Mouse (Mus musculus) CD4-positive, CD25-positive, alpha-beta regulatory T cell, adult 2 months (primary cell): ENCODE data around the gene Sgf29.

ENCODE experiments used
- DNase-seq: peaks from one replicate; pipeline ENCODE4 v3.0.0-alpha.2; 2012; ENCODE audit warnings: low read depth, low spot score

Sgf29 gene

DNA sequence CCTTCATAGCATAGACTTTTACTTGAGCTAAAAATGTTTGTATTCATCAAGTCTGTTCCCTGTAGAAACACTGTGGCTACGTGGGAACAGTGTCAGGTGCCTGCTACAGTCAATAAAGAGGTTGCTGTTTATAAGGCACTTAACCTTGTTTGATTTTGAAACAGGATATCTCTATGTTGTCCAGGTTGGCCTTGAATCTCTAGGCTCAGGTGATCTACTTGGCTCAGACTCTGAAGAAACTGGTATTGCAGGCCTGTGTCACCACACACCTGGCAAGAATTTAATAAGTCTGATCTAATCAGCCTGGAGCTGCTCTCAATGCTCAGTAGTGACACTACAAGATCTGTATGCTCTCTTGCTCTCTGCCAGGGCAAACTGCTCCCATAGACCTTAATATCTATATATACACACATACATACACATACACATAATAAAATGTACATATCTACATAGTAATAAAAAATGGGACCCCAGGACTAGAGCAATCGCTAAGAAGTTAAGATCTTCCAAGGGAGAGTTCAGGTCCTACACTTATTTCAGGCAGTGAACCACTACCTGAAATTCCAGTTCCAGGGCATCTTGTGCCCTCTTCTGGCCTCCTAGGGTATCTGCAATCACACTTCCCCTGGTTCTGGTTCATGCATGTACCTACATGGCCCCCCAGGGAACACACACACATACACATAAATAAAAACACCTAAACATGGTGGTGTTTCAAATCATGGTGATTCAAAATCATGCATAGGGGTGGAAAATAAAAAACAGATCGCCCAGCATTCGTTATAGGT lies 12.2 kb upstream of the Sgf29 start:
- DNase-seq = peak; percentile 77

DNA sequence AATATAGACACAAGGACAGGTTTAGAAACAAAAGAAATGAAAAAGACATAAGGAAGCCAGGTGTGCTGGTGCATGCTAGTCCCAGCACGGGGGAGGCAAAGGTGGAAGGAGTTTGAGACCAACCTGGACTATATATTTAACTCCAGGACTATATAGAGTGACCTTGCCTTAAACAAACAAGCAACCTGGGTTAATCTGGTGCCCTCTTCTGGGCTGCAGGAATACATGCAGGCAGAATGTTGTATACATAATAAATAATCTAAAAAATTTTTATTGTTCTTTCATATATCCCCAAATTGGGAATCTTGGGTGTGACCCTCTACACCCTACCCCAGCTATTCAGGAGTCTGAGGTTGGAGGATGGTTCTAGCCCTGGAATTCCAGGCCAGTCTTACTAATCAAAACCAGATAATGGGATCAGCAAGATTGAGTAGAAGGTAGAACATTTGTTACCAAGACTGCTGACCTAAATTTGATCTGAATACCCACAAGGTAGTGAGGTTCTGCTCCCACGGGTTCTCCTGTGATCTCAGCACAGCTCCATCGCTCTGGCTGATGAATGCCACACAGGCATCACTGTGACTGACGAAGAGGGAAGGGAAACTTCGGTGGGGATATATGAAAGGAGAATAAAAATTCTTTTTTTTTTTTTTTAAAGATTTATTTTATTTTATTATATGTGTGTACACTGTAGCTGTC lies 6.4 kb upstream of the Sgf29 start:
- DNase-seq = peak; percentile 31

DNA sequence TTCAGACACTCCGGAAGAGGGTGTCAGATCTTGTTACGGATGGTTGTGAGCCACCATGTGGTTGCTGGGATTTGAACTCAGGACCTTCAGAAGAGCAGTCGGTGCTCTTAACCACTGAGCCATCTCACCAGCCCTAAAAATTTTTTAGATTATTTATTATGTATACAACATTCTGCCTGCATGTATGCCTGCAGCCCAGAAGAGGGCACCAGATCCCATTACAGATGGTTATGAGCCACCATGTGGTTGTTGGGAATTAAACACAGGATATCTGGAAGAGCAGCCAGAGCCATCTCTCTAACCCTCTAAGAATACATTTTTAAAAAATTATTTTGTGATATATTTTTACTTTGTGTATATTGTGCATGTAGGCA lies 5.9 kb upstream of the Sgf29 start:
- peak; percentile 68 for DNase-seq

- DNase-seq = no peak
Observed at GRCm38 (mm10) chr7:126644345-126644744, 4.8 kb upstream of the Sgf29 start.

- no peak for DNase-seq
Observed at GRCm38 (mm10) chr7:126644914-126645313, 4.2 kb upstream of the Sgf29 start.

DNA sequence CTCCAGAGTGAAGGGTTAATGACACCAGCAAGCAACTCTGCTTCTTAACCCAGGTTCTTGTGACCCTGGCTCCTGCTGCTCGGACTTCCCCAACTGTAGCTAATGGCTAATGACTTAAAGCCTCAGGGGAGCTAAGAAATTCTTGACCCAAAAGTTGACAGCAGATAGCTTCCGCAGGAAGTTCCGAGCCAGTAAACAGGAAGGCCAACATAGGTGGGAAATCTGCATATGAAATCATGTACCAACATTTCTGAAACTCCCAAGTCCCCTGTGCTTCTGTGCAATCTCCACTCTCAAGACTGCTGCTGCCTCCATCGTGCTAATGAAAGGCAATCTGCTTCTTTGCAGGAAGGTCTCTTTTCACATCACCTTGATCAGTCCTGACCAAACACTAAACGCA lies 3.4 kb upstream of the Sgf29 start:
- no peak for DNase-seq

DNA sequence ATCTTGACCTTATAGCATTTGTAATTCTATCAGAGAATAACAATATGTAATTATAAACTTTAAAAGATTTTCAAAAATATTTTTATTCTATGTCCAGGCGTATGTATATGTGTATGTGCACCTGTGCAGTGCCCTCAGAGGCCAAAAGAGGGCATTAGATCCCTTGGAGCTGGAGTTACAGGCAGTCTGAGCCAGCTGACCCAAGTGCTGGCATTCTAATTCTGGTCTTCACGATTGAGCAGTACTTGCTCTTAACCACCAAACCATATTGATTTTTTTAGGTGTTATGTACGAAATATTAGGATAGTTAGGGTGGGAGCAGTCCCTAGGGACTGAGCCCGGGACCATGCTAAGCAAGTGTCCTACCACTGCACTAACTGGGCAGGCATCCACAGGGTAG lies 623 bp upstream of the Sgf29 start:
- peak; percentile 40 for DNase-seq

DNA sequence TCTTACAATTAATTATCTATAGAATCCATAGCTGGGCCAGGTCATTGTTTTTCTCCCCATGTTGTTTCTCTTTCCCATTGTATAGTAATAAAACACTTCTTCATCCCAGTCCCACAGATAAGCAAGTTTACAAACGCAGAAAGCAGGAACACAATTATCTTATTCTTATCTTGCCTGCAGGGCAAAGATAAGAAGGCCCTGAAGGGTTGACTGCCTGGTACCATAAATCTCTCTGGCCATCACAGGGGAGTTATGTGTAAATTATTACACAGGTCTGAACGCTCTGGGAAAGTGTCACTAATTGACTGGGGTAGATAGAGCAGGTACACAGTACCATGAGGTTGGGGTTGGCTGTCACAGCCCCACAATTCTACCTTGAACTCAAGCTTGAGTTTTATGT lies 1.7 kb downstream of the Sgf29 start:
- no peak for DNase-seq

DNA sequence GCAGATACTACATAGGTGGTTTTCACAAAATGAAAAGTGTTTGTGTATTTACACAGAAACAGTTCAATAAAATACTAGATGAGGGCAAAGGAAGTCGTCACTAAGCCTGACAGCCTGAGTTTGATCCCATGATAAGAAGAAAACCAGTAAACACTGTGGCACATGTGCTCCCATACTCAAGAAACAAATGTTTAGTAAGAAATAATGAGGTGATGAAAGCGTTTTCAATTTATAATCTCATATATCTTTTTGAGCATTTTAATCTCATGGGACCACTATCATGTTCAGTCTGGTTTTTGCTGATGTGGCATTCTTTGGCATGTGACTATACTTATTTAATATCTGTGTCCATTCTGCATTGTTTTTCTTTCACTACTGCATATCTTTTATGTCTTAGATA lies 4.9 kb downstream of the Sgf29 start:
- peak; percentile 34 for DNase-seq

DNA sequence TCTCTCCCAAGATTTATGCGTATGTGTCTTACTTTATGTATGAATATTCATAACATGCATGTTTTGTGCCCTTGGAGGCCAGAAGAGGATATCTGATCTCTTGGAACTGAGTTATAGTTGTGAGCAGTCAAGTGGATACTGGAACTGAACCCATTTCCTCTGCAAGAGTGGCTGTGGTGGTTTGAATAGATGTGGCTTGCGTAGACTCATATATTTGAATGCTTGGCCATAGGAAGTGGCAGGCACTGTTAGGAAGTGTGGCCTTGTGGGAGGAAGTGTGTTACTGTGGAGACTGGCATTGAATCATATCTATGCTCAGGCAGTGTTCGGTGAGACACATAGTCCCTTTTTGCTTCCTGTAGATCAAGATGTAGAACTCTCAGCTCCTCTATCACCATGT lies 6.6 kb downstream of the Sgf29 start:
- peak; percentile 61 for DNase-seq

DNA sequence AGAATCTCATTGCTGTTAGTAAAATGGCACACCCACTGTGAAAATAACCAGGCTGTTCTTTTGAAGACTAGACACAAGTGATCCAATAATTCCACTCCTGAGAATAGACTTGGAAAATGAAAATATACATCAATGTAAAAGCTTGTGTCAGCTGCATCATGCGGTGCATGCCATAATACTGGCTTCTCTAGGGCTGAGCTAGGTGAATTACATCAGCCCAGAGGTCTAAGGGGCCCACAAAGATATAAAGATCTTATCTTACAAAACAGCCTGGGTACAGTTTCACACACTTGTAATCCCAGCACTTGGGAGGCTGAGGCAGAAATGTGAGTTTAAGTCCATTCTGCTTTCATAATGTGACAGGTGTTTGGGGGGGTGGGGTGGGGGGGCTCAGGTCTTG lies 8.4 kb downstream of the Sgf29 start:
- no peak for DNase-seq

GRCm38 (mm10) chr7:126659771-126660170 lies 10.7 kb downstream of the Sgf29 start:
- no peak for DNase-seq

DNA sequence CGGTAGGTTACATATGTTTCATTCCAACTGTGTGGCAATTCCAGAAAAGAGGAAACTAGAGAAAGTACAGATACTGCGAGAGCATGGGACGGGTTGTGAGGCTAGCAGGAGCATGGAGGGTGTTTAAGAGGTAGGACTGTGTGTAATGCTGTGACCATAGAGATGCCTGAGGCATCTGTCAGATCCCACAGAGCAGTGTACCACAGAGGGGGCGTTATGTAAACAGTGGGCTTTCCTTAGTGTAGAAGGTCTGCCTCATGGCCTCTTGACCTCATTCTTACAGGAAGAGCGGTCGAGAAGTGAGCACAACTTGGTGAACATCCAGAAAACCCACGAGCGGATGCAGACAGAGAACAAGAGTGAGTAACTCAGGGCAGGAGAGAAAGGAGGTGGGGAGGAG lies 14.5 kb downstream of the Sgf29 start:
- DNase-seq = no peak

DNA sequence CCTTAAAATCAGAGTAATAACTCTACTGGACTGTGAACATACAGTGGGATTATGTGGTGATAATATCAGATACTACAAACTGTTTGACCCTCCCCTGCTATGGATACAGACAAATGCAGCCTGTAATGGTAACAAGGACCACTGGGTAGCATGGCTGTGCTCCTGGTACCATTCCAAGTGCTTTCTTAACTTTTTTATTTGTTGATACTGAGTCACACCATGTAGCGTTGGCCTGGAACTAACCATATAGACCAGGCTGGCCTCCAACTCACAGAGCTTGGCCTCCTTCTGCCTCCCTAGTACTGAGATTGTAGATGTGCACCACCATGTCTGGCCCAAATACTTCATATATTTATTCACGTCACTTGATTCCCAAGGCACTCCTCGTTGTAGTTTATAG lies 16.2 kb downstream of the Sgf29 start:
- DNase-seq = no peak

DNA sequence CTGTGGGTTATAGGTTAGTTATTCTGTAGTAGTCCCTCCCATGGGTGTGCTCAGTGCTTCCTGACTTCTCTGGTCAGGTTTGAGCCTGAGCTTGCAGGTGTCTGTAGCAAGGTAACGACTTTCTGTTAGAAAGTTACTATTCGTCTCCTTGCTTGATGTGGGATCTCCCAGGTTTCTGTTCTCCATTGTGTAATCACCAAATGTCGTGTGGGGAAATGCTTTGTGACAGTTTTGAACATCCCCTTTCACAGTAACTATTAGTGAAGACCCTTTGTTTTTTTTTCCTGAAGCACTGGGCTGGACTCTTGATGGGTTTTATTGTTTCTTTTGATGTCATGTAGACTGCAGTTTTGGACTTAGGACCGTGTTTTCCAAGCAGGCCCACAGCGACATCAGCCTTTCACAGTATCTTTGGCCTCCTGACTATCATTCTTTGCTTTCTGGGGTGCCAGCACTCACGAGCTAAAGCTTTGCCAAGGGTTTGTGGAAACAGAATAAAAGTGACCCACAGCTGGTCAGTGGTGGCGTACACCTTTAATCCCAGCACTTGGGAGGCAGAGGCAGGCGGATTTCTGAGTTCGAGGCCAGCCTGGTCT lies 18.5 kb downstream of the Sgf29 start:
- DNase-seq = no peak

GRCm38 (mm10) chr7:126668452-126668851 lies 19.3 kb downstream of the Sgf29 start:
- DNase-seq = no peak

- no peak for DNase-seq
Observed at GRCm38 (mm10) chr7:126670152-126670551, 21.0 kb downstream of the Sgf29 start.

GRCm38 (mm10) chr7:126672111-126672510 lies 23.0 kb downstream of the Sgf29 start:
- DNase-seq = no peak

DNA sequence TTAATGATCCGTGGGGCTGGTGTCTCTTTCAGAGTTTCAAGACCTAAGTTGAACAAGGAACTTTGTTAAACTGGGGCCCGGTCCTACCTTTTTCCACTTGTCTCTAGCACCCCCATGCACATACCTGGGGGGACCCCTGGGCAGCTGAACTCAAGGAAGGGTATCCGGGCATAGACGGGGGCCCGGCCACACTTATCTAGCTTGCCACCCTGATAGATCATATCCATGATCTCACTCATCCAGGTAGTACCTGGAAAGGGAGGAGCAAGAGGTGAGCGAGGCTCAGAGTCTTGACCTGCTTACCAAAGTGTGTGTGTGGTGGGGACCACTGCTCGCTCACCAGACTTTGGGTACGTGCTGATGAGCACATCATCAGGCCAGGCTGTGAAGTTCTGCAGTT lies 26.0 kb downstream of the Sgf29 start:
- DNase-seq = no peak

DNA sequence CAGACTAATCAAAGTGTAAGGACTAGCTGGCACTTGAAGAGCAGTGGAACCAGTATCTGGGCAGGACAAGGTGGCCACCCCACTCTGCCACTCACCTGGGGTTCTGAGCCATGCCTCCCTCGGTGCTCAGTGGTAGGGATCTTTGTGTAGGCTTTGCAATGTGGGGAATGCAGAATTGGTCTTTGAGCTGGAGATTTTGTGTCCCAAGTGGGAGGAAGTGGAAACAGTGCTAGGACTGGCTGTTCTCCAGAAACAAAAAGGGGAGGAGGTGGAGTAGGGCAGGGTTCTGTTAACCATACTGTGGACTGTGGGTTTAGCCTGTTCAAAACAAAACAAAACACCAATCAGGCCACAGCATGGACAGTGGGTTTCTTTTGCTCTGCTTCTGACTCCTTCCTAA lies 27.1 kb downstream of the Sgf29 start, which contains the start of gene Sult1a1:
Gene Sult1a1 (minus strand): TSS at position 226 of the 400 bp plus-strand sequence.
- DNase-seq = no peak

- DNase-seq = no peak
Observed at GRCm38 (mm10) chr7:126676631-126677220, 27.6 kb downstream of the Sgf29 start.

GRCm38 (mm10) chr7:126678545-126679341 lies 29.6 kb downstream of the Sgf29 start:
- DNase-seq = no peak
